Mouse (Mus musculus) small intestine, adult 2 months (tissue): ENCODE measurements around the gene Slc13a3.

Experiments
- CTCF ChIP-seq: fragments of 200-500 bp; IDR thresholded peaks from 2 replicates; pipeline ENCODE4 v1.5.1; 2012; ENCODE audit warnings: low read depth, mild to moderate bottlenecking, control low read depth, inconsistent platforms, low read length, moderate library complexity, mixed read lengths; ENCODE audit not compliant: insufficient replicate concordance, insufficient read length; ENCODE audit errors: extremely low read depth
- POLR2A ChIP-seq: fragments of 200-500 bp; IDR thresholded peaks from 2 replicates; pipeline ENCODE4 v1.6.1; 2012; ENCODE audit warnings: low read depth, mild to moderate bottlenecking, control low read depth, inconsistent platforms, low read length, moderate library complexity

DNA sequence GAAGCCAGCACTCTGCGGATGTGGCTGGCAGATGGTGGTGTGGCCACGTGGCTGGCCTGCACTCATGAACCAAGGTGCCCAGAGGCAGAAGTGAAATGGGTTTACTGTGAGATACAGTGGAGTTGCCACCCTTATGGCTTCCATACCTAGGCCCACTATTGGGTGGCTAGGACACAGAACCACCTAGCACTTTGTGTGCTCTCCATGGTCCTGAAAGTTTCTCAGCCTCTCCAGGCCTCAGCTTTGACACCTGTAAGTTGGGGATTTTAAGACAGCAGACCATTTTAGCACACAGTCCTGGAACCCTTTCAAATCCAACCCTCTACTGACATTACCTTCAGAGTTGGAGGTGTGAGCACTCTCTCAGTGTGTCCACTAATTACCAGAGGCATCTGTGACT lies 16.3 kb downstream of the Slc13a3 start:
- no peak for TF ChIP-seq CTCF
- TF ChIP-seq POLR2A: no peak
